Mouse (Mus musculus) midbrain, embryonic 11.5 days (tissue): ENCODE data around the gene Spon1. TPM values are rescaled to one million over a fixed set of nuclear protein-coding genes. Genes with fewer than 3 reads are reported as not detected.

Experiments
- ATAC-seq: fragments of 200-750 bp; cut with Nextera tagmentation; 2 replicates; pipeline ENCODE4 v1.8.0; 2017; ENCODE audit warnings: moderate TSS enrichment, moderate library complexity; ENCODE audit not compliant: low FRiP score
- DNase-seq: peaks from one replicate; pipeline ENCODE4 v3.0.0; 2015; ENCODE audit warnings: low spot score; ENCODE audit errors: missing footprints
- H3K27ac ChIP-seq: fragments of 300-500 bp; sonication (generic); 2 replicates; pipeline ENCODE4 v1.5.1; 2014; ENCODE audit warnings: low read depth, low read length
- H3K27me3 ChIP-seq: fragments of 300-500 bp; sonication (generic); 2 replicates; pipeline ENCODE4 v1.6.1; 2014; ENCODE audit warnings: mild to moderate bottlenecking, low read length, moderate library complexity, mixed read lengths; ENCODE audit not compliant: control insufficient read depth, insufficient read depth
- H3K36me3 ChIP-seq: fragments of 300-500 bp; sonication (generic); 2 replicates; pipeline ENCODE4 v1.6.1; 2014; ENCODE audit warnings: mild to moderate bottlenecking, low read length, moderate library complexity, mixed read lengths; ENCODE audit not compliant: control insufficient read depth, insufficient read depth
- H3K4me1 ChIP-seq: fragments of 300-500 bp; sonication (generic); 2 replicates; pipeline ENCODE4 v1.6.1; 2014; ENCODE audit warnings: low read length; ENCODE audit not compliant: control insufficient read depth, insufficient read depth
- H3K4me2 ChIP-seq: fragments of 300-500 bp; sonication (generic); 2 replicates; pipeline ENCODE4 v1.6.1; 2014; ENCODE audit warnings: mild to moderate bottlenecking, moderate library complexity
- H3K4me3 ChIP-seq: fragments of 300-500 bp; sonication (generic); 2 replicates; pipeline ENCODE4 v1.5.1; 2014; ENCODE audit warnings: low read depth, low read length
- H3K9ac ChIP-seq: fragments of 300-500 bp; sonication (generic); 2 replicates; pipeline ENCODE4 v1.6.1; 2014; ENCODE audit warnings: low read length
- H3K9me3 ChIP-seq: fragments of 300-500 bp; sonication (generic); 2 replicates; pipeline ENCODE4 v1.6.1; 2016; ENCODE audit warnings: low read length; ENCODE audit not compliant: control insufficient read depth
- WGBS: fragments of 180-500 bp; shearing (Covaris S2); extraction: QIAGEN DNeasy Blood & Tissue Kit; methylation state at CpG from one replicate; pipeline ENCODE4 v1.1.7; 2014; 5-methylcytosine and 5-hydroxymethylcytosine counted together
- polyA plus RNA-seq: library from polyadenylated mRNA; unstranded; fragments of >200 nt; fragmentation: Nextera tagmentation; extraction: Ambion mirVana; gene quantifications from 2 replicates; pipeline ENCODE4 v1.2.1, GENCODE M21; 2014

Spon1 gene
- polyA plus RNA-seq, 1 experiment from 2014 or later = 61.3 TPM

GRCm38 (mm10) chr7:113843150-113843549 is 77.4 kb downstream of the Spon1 start:
- Histone ChIP-seq H3K9ac (no peak overlapping the region), H3K4me1 (no peaks in the 10 kb centered on the region), H3K27me3 (no peaks in the 10 kb centered on the region), H3K9me3 (no peaks in the 10 kb centered on the region), H3K4me3 (no peak overlapping the region), H3K36me3 (no peaks in the 10 kb centered on the region), H3K4me2 (no peak overlapping the region), H3K27ac (no peak overlapping the region)
- WGBS = 73% methylated on average over 2 of the region's 2 CpGs
- DNase-seq = no peak
- no peak for ATAC-seq

DNA sequence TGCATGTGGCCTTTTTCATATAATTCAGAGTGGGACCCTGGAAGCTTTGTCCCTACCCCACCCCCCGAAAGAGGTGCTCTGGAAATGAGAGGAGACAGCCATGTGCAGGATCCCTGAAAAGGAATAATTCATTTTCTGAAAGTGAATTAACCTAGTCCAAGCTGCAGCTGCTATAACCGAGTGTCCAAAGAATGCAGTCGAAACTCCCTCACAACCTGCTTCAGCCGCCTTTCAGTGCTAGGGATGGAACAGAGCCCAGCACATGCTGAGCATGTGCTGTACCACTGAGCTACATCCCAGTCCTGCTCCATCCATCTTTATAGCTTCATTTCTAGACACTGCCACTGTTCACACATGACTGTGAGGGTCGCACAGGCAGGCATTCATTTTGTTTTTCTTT is 79.4 kb downstream of the Spon1 start:
- no peaks in the 10 kb centered on the region for H3K4me1 ChIP-seq
- H3K4me3 ChIP-seq = no peak overlapping the region
- no peaks in the 10 kb centered on the region for H3K9me3 ChIP-seq
- H3K27me3 ChIP-seq = no peaks in the 10 kb centered on the region
- H3K9ac ChIP-seq = no peak overlapping the region
- DNase-seq (no peak), ATAC-seq (no peak)
- H3K4me2 ChIP-seq = no peak overlapping the region
- 75% methylated on average over 5 of the region's 5 CpGs for WGBS
- no peaks in the 10 kb centered on the region for H3K36me3 ChIP-seq
- no peak overlapping the region for H3K27ac ChIP-seq

- ATAC-seq = no peak; the same call in 1 of the 2 replicates
- WGBS = 47% methylated on average over 3 of the region's 3 CpGs
- Histone ChIP-seq H3K27me3 (no peaks in the 10 kb centered on the region), H3K27ac (no peak overlapping the region), H3K4me3 (no peak overlapping the region), H3K4me2 (no peak overlapping the region), H3K4me1 (no peaks in the 10 kb centered on the region), H3K9ac (no peak overlapping the region), H3K36me3 (no peaks in the 10 kb centered on the region), H3K9me3 (no peaks in the 10 kb centered on the region)
- no peak for DNase-seq
Observed at GRCm38 (mm10) chr7:113846553-113846952, 80.8 kb downstream of the Spon1 start.

DNA sequence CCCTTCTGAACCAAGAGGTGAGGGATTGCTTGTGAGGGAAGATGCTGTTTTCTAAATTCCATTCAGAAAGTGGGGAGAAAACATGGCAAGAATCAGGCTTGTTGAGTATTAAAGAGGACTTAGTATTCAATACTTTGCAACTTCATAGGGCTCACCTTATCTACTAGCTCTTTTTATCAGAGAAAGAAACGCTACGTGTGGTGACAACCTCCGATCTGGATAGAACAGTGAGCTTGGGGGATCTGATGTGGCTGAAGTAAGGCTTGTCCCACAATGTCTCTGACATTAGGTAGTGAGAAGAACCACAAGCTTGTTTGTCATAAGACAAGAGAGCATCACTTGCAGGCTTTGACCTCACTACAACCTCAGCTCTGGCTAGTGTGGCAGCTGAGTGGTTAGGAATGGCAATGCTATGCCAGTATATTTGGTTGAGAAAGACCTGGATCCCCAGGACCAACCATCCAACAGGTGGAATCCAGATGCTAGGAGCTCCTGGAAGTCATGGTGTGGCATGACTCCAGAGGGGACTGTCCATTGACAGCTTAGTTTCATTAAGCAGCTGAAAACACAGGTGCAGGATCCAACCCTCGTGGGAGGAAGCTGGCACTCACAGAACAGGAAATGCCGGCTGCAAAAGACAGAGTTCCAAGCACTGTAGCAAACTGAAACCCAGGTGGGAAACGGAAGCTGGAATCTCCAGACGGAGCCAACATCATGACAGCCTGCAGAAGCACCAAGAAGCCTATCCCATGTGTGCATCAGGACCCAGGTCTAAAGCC is 81.4 kb downstream of the Spon1 start:
- Histone ChIP-seq H3K4me2 (no peak overlapping the region), H3K27me3 (no peaks in the 10 kb centered on the region), H3K27ac (no peak overlapping the region), H3K36me3 (no peaks in the 10 kb centered on the region), H3K9ac (no peak overlapping the region), H3K4me1 (no peaks in the 10 kb centered on the region), H3K4me3 (no peak overlapping the region), H3K9me3 (no peaks in the 10 kb centered on the region)
- WGBS = 82% methylated on average over 7 of the region's 7 CpGs
- no peak for DNase-seq
- ATAC-seq = no peak

DNA sequence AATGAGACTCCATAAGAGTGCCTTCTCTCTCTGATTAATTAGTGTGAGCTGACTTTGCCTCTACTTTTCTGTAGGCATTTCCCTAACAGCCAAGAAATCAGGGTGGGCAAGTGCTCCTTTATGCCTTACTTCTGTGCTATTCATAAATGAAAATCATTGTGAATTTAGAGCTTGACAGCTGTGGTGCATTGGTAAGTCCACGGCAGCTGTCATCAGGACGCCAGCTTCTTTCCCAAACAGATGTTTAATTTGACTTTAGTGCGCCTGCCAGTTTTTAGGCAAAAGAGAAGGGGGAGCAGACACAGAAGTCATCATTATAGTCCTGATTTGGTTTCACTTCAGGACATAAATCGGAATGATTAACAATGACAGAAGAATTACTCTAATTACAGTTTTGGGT is 84.6 kb downstream of the Spon1 start:
- Histone ChIP-seq H3K9ac (no peak overlapping the region), H3K36me3 (no peaks in the 10 kb centered on the region), H3K4me2 (no peak overlapping the region), H3K4me1 (no peaks in the 10 kb centered on the region), H3K4me3 (no peak overlapping the region), H3K27ac (no peak overlapping the region), H3K9me3 (no peaks in the 10 kb centered on the region), H3K27me3 (no peaks in the 10 kb centered on the region)
- DNase-seq = no peak
- WGBS = 89% methylated on average over 4 of the region's 4 CpGs
- no peak for ATAC-seq

DNA sequence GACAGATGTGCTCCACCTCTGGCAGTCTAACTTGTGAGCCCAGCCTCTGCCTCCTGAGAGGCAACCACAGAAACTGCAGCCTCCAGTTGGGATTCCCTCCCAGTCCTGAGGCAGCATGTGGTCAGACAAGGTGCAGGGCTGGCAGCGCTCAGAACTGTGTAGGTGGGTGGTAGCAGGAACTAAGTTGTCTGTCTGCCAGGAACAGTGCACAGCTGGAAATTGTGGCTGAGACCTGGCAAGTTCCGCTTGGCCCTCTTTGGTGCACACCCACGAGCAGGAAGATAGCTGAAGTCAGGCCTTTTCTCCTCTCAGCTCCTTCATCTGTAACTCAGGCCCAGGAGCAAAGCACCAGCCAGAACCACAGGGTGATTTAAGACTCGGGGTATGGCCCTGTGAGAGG is 89.6 kb downstream of the Spon1 start:
- 89% methylated on average over 4 of the region's 4 CpGs for WGBS
- no peaks in the 10 kb centered on the region for H3K27me3 ChIP-seq
- H3K4me2 ChIP-seq = no peak overlapping the region
- H3K9me3 ChIP-seq = no peaks in the 10 kb centered on the region
- H3K27ac ChIP-seq = no peak overlapping the region
- H3K4me3 ChIP-seq = no peak overlapping the region
- no peaks in the 10 kb centered on the region for H3K36me3 ChIP-seq
- DNase-seq (no peak), ATAC-seq (no peak)
- H3K4me1 ChIP-seq = no peaks in the 10 kb centered on the region
- no peak overlapping the region for H3K9ac ChIP-seq

DNA sequence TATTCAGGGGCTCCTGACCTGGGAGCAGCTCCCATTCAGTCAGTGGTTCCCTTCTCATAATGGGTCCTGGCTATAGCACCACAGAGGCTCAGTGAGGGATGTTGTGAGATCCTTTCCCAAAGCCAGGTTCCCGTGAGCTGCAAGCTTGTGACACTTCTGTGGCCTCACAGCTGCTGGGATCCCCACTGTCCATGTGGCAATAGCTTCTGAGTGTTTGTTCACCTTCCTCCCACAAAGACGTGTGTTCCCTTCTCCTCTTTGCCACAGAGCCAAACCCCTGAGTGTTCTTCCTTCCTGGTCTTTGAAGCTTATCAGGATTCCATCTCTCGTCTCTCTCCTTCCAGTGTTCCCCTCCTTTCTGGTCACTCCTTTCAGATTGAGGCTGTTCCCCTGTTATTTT is 90.3 kb downstream of the Spon1 start:
- Histone ChIP-seq H3K4me3 (no peak overlapping the region), H3K9ac (no peak overlapping the region), H3K27ac (no peak overlapping the region), H3K9me3 (no peaks in the 10 kb centered on the region), H3K4me1 (no peaks in the 10 kb centered on the region), H3K36me3 (no peaks in the 10 kb centered on the region), H3K27me3 (no peaks in the 10 kb centered on the region), H3K4me2 (no peak overlapping the region)
- WGBS = 79% methylated on average over 3 of the region's 3 CpGs
- no peak for ATAC-seq
- no peak for DNase-seq

- H3K9ac ChIP-seq = no peak overlapping the region
- H3K4me3 ChIP-seq = no peak overlapping the region
- H3K27ac ChIP-seq = no peak overlapping the region
- no peaks in the 10 kb centered on the region for H3K27me3 ChIP-seq
- WGBS = 79% methylated on average over 5 of the region's 5 CpGs
- no peaks in the 10 kb centered on the region for H3K4me1 ChIP-seq
- DNase-seq (no peak), ATAC-seq (no peak)
- H3K36me3 ChIP-seq = no peaks in the 10 kb centered on the region
- no peaks in the 10 kb centered on the region for H3K9me3 ChIP-seq
- no peak overlapping the region for H3K4me2 ChIP-seq
Observed at GRCm38 (mm10) chr7:113859480-113859881, 93.7 kb downstream of the Spon1 start.

- Histone ChIP-seq H3K9ac (no peak overlapping the region), H3K4me3 (no peak overlapping the region), H3K9me3 (no peaks in the 10 kb centered on the region), H3K36me3 (no peaks in the 10 kb centered on the region), H3K4me1 (no peaks in the 10 kb centered on the region), H3K27ac (no peak overlapping the region), H3K4me2 (no peak overlapping the region), H3K27me3 (no peaks in the 10 kb centered on the region)
- DNase-seq (no peak), ATAC-seq (no peak)
- WGBS = 91% methylated on average over 4 of the region's 4 CpGs
Observed at GRCm38 (mm10) chr7:113861964-113862363, 96.2 kb downstream of the Spon1 start.
